Mouse (Mus musculus) kidney, adult 10 weeks (tissue): Measurements from ENCODE around the gene E330009J07Rik. TPM values are rescaled to one million over a fixed set of nuclear protein-coding genes. Genes with fewer than 3 reads are reported as not detected.

ENCODE experiments used
- polyA plus RNA-seq: library from polyadenylated mRNA; stranded (reverse); fragments of 350-450 nt; fragmentation: Illumina TruSeq; extraction: RNeasy Lipid Tissue Mini Kit (QIAGEN cat#74804); gene quantifications from one replicate; pipeline ENCODE4 v1.2.3, GENCODE M21; 2014; ENCODE audit warnings: low read depth, low replicate concordance

E330009J07Rik gene
- 12.9 TPM for polyA plus RNA-seq

GRCm38 (mm10) chr6:40436047-40436483 lies at the start of gene E330009J07Rik:
E330009J07Rik (minus strand) TSS chr6:40436135.

GRCm38 (mm10) chr6:40470916-40471719 lies 35.2 kb upstream of the E330009J07Rik start, which contains the start of gene Ssbp1:
Ssbp1 (plus strand) TSS chr6:40471352.

GRCm38 (mm10) chr6:40438936-40439335 lies 3.0 kb upstream of the E330009J07Rik start, which contains the start of gene Wee2:
Wee2 (plus strand) TSS chr6:40439088.

Other genes starting within 250 kb of the E330009J07Rik start
- 18.6 TPM for gene Agk, start 111.0 kb downstream of the E330009J07Rik start, polyA plus RNA-seq
- not detected for gene Wee2, start 3.0 kb upstream of the E330009J07Rik start, polyA plus RNA-seq
- gene Ssbp1, start 35.2 kb upstream of the E330009J07Rik start, polyA plus RNA-seq, result 129 TPM
- not detected for gene Tas2r137, start 55.1 kb upstream of the E330009J07Rik start, polyA plus RNA-seq
- not detected for gene Tas2r108, start 57.4 kb upstream of the E330009J07Rik start, polyA plus RNA-seq
- gene Prss37, start 83.4 kb upstream of the E330009J07Rik start, polyA plus RNA-seq, result not detected
- gene Olfr461, start 118.9 kb upstream of the E330009J07Rik start, polyA plus RNA-seq, result not detected
- gene Olfr460, start 133.4 kb upstream of the E330009J07Rik start, polyA plus RNA-seq, result not detected
- gene Clec5a, start 149.7 kb upstream of the E330009J07Rik start, polyA plus RNA-seq, result 2.8 TPM
- not detected for gene Tas2r138, start 177.2 kb upstream of the E330009J07Rik start, polyA plus RNA-seq
- gene Mgam, start 192.7 kb upstream of the E330009J07Rik start, polyA plus RNA-seq, result 104 TPM